Mouse (Mus musculus): ENCODE measurements around the gene Hist1h2an.
A peak's percentile ranks its signal among the peaks of the same experiment; 100 is the strongest.
"Not testable (repeated sequence)": the region's sequence is repeated elsewhere in the genome, so short reads cannot be mapped to it uniquely, and the experiment has no call there.

Hist1h2an gene

GRCm38 (mm10) chr13:21783255-21783617, 3.8 kb downstream of the Hist1h2an start, which contains the start of gene Hist1h3i:
Gene Hist1h3i, minus strand, starts transcription at chr13:21783370.
- peak; percentile 35 for DNase-seq (ENCODE audit: low spot score)

DNA sequence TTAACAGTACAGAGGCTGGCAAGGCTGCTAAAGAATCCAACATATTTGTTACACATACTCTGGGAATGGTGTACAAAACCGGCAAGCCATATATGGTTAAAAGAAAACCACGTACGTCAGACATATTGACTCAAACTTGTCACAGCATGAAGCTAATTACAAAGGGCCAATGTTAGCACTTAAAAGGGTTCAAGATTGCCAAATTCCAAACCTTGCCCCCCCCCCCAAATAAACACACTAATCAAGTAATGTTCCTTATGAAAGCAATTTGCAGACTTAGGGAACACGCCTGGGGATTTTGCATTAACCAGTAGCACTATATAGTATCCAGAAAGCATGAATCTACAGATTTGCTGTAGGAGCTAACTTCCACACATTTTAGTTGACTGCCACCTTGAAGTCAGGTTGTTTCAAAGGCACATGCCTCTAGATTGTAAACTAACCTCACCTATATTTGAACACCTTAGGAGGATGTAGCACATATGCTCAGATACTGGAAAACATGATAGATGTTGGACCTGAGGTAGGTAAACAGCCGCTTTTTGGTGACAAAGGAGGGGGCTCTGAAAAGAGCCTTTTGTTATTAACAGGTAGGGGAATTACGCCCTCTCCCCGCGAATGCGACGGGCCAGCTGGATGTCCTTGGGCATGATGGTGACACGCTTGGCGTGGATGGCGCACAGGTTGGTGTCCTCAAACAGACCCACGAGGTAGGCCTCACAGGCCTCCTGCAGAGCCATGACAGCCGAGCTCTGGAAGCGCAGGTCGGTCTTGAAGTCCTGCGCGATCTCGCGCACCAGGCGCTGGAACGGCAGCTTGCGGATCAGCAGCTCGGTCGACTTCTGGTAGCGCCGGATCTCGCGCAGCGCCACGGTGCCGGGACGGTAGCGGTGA, 4.4 kb downstream of the Hist1h2an start:
- DNase-seq (ENCODE audit: low spot score) = not testable (repeated sequence)

DNA sequence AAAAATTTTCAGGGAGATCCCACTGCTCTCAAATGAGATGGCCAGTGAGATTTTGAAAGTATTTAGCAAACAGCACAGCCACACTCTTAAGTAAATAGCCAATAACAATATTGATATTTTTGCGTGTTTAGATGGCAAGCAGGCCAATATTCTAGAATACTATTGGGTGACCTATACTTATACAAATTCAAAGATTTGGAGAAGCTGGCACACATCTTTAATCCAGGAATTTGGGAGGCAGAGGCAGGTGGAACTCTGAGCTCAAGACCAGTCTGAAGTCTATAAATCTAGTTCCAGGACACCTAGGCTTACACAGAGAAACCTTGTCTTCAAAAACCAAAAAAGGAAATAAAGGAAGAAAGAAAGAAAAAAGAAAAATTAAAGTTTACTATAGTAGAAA, 5.4 kb downstream of the Hist1h2an start:
- DNase-seq (ENCODE audit: low spot score) = no peak

GRCm38 (mm10) chr13:21781021-21781555, 5.9 kb downstream of the Hist1h2an start:
- DNase-seq (ENCODE audit: low spot score) = no peak

DNA sequence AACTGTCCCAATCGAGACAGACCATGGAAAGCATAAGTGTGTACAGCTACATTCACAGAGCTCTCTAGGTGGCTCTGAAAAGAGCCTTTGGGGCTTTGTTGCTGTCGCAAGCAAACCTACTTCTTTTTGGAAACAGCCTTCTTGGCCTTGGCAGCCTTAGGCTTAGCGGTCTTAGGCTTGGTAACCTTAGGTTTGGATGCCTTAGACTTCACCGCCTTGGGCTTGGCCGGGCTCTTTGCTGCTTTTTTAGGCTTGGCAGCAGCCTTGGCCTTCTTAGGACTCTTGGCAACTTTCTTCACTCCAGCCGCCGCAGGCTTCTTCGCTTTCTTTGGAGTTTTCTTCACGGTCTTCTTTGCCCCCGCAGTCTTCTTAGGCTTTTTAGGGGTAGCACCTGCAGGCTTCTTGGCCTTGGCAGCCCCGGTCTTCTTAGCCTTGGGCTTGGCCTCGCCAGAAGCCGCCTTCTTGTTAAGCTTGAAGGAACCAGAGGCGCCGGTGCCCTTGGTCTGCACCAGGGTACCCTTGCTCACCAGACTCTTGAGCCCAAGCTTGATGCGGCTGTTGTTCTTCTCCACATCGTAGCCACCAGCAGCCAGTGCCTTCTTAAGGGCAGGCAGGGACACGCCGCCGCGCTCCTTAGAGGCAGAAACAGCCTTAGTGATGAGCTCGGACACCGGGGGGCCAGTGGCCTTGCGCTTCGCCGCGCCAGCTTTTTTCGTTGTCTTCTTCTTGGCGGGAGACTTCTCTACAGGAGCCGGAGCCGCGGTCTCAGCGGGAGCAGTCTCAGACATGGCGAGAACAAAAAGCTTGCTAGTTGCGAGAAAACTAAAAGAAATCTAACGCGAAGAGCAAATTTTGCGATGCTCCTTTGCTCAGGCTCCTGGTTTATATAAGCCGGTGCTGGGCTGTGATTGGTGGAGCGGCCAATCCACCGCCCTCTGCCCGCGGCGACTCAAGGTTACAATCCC, 7.0 kb downstream of the Hist1h2an start, which contains the start of gene Hist1h1b:
Gene Hist1h1b (minus strand): TSS at position 859 of the 965 bp plus-strand sequence.
- DNase-seq (ENCODE audit: low spot score) = peak; percentile 57

GRCm38 (mm10) chr13:21778814-21779766, 7.9 kb downstream of the Hist1h2an start:
- DNase-seq (ENCODE audit: low spot score) = peak; percentile 40

GRCm38 (mm10) chr13:21755707-21756106, 31.3 kb downstream of the Hist1h2an start:
- DNase-seq (ENCODE audit: low spot score) = no peak

GRCm38 (mm10) chr13:21754294-21755001, 32.6 kb downstream of the Hist1h2an start:
- DNase-seq (ENCODE audit: low spot score) = not testable (repeated sequence)

DNA sequence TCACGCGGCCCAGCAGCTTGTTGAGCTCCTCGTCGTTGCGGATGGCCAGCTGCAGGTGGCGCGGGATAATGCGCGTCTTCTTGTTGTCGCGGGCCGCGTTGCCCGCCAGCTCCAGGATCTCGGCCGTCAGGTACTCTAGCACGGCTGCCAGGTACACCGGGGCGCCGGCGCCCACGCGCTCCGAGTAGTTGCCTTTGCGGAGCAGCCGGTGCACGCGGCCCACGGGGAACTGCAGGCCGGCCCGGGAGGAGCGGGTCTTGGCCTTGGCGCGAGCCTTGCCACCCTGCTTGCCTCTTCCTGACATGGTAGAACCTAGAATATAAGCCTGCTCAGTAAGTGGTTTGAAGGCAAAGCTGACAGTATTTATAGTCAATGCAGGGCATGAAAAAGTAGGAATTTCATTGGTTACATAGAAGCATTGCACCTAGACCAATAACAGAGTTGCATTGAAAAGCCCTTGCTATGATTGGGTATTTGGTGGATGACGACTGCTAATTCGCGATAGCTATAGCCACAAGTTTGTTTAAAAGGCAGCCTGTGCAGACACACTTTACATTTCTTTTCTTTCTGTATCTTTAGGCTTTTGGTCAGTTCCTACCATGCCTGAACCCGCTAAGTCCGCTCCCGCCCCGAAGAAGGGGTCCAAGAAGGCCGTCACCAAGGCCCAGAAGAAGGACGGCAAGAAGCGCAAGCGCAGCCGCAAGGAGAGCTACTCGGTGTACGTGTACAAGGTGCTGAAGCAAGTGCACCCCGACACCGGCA, 33.3 kb downstream of the Hist1h2an start, which contains the start of the genes Hist1h2ak and Hist1h2bn:
Gene Hist1h2ak (minus strand): TSS at position 304 of the 762 bp plus-strand sequence.
Gene Hist1h2bn (plus strand): TSS at position 600 of the 762 bp plus-strand sequence.
- peak; percentile 69 for DNase-seq (ENCODE audit: low spot score)

- DNase-seq (ENCODE audit: low spot score) = no peak
These were observed 33.9 kb downstream of the Hist1h2an start for GRCm38 (mm10) chr13:21753051-21753523.

GRCm38 (mm10) chr13:21752356-21752755, 34.7 kb downstream of the Hist1h2an start:
- DNase-seq (ENCODE audit: low spot score) = no peak

DNA sequence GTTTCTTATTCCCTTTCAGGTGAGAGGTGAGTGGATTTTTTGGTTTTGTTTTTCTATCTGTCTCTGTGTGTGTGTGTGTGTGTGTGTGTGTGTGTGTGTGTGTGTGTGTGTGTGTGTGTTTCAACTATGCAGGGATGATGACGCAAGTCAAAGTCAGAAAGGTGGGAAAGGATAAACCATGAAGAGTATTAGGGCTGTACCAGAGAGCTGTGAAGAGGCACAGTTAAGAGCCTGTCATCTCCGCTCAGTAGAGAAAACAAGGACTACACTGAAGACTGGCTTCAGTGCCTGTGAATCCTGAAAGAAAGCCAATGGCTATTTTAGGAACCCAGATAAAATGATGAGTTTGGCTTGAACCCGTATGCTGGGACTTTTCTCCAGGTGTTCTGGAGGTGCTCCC, 35.2 kb downstream of the Hist1h2an start:
- DNase-seq (ENCODE audit: low spot score) = no peak

GRCm38 (mm10) chr13:21751417-21751816, 35.6 kb downstream of the Hist1h2an start:
- no peak for DNase-seq (ENCODE audit: low spot score)

- peak; percentile 85 for DNase-seq (ENCODE audit: low spot score)
These were observed 36.6 kb downstream of the Hist1h2an start, which contains the start of gene Hist1h4k for GRCm38 (mm10) chr13:21750159-21751017. Gene Hist1h4k, minus strand, starts transcription at chr13:21750505.

- DNase-seq (ENCODE audit: low spot score) = no peak
These were observed 37.4 kb downstream of the Hist1h2an start for GRCm38 (mm10) chr13:21749387-21750158.

- DNase-seq (ENCODE audit: low spot score) = no peak
These were observed 42.0 kb downstream of the Hist1h2an start for GRCm38 (mm10) chr13:21745006-21745405.

All from ovary, adult 18-20 months (tissue).